Mouse (Mus musculus) cortical plate, adult 2 months (tissue): ENCODE measurements at regions not wholly inside any gene's neighbourhood (a gene's known extent, or its start where the extent isn't known, plus 50 kb on each side); places are given as distances from the start of the nearest gene placed in this dataset.
A peak's percentile ranks its signal among the peaks of the same experiment; 100 is the strongest.

Experiments used
- CTCF ChIP-seq: fragments of 200-500 bp; IDR thresholded peaks from 2 replicates; pipeline ENCODE4 v1.5.1; 2011; ENCODE audit warnings: mild to moderate bottlenecking, control low read depth, low read length; ENCODE audit not compliant: insufficient read depth; ENCODE audit errors: extremely low read depth
- POLR2A ChIP-seq: fragments of 200-500 bp; IDR thresholded peaks from 2 replicates; pipeline ENCODE4 v1.6.1; 2011; ENCODE audit warnings: mild to moderate bottlenecking, low read length, control low read depth; ENCODE audit not compliant: insufficient read depth; ENCODE audit errors: extremely low read depth

- no peak for TF ChIP-seq CTCF
- TF ChIP-seq POLR2A: peak; percentile 75
Observed at GRCm38 (mm10) chr9:46788456-46788855, 210.1 kb upstream of the Gm4791 start.
